Mouse (Mus musculus) heart, embryonic 16.5 days (tissue): ENCODE results near the gene Rps6. TPM values are rescaled to one million over a fixed set of nuclear protein-coding genes. Genes with fewer than 3 reads are reported as not detected.
"Not testable (repeated sequence)": the region's sequence is repeated elsewhere in the genome, so short reads cannot be mapped to it uniquely, and the experiment has no call there.

Experiments used
- ATAC-seq: fragments of 200-750 bp; cut with Nextera tagmentation; replicated peaks from 2 replicates; pipeline ENCODE4 v1.8.0; 2017; ENCODE audit warnings: moderate number of reproducible peaks; ENCODE audit not compliant: insufficient read depth, low FRiP score; ENCODE audit errors: extremely low read depth
- H3K27ac ChIP-seq: fragments of 300-500 bp; sonication (generic); 2 replicates; pipeline ENCODE4 v1.5.1; 2014; ENCODE audit warnings: mild to moderate bottlenecking, low read length, control low read depth, moderate library complexity
- H3K27me3 ChIP-seq: fragments of 300-500 bp; sonication (generic); 2 replicates; pipeline ENCODE4 v1.6.1; 2014; ENCODE audit warnings: low read length, mixed read lengths; ENCODE audit not compliant: control insufficient read depth, insufficient read depth
- H3K36me3 ChIP-seq: fragments of 300-500 bp; sonication (generic); 2 replicates; pipeline ENCODE4 v1.6.1; 2014; ENCODE audit not compliant: control insufficient read depth, insufficient read depth
- H3K4me1 ChIP-seq: fragments of 300-500 bp; sonication (generic); 2 replicates; pipeline ENCODE4 v1.6.1; 2014; ENCODE audit warnings: low read length, mixed read lengths; ENCODE audit not compliant: control insufficient read depth, insufficient read depth
- H3K4me2 ChIP-seq: fragments of 300-500 bp; sonication (generic); 2 replicates; pipeline ENCODE4 v1.6.1; 2014; ENCODE audit warnings: low read depth, mild to moderate bottlenecking, control low read depth, low read length
- H3K4me3 ChIP-seq: fragments of 300-500 bp; sonication (generic); 2 replicates; pipeline ENCODE4 v1.5.1; 2014; ENCODE audit warnings: mild to moderate bottlenecking, control low read depth, low read length
- H3K9ac ChIP-seq: fragments of 300-500 bp; sonication (generic); 2 replicates; pipeline ENCODE4 v1.6.1; 2014; ENCODE audit warnings: low read length, control low read depth
- H3K9me3 ChIP-seq: fragments of 300-500 bp; sonication (generic); replicated peaks from 2 replicates; pipeline ENCODE4 v1.6.1; 2016; ENCODE audit warnings: low read length; ENCODE audit not compliant: control insufficient read depth
- WGBS: fragments of 180-500 bp; shearing (Covaris S2); extraction: QIAGEN DNeasy Blood & Tissue Kit; methylation state at CpG from one replicate; pipeline ENCODE4 v1.1.7; 2014; 5-methylcytosine and 5-hydroxymethylcytosine counted together
- polyA plus RNA-seq: library from polyadenylated mRNA; unstranded; fragments of >200 nt; fragmentation: Nextera tagmentation; extraction: Ambion mirVana; gene quantifications from 2 replicates; pipeline ENCODE4 v1.2.1, GENCODE M21; 2015

Gene Rps6
- polyA plus RNA-seq, 1 experiment from 2014 or later: 401 TPM

DNA sequence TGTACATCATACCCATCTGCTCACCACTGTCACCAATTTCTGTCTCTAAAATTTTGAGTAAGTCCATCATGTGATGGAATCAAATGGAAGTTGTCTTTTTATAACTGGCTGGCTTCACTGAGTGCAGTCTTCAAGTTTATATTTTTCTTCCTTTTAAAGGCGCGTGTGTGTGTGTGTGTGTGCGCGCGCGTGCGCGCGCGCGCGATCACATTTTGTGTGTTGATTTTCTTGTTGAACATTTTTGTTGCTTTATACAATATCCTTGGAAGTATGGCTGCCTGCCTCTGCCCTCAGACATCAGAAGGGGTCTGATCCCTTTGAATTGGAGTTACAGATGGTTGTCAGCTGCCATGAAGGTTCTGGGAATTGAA lies 843 bp upstream of the Rps6 start:
- Histone ChIP-seq H3K4me3 (peak overlapping the region; percentile 76), H3K36me3 (peaks cover 18% of the 10 kb centered on the region), H3K4me2 (peak overlapping the region; percentile 91), H3K27me3 (no peaks in the 10 kb centered on the region), H3K9me3 (no peaks in the 10 kb centered on the region), H3K4me1 (peaks cover 14% of the 10 kb centered on the region), H3K27ac (no peak overlapping the region; the same call in 1 of the 2 replicates), H3K9ac (peak overlapping the region; percentile 82)
- WGBS: 46% methylated on average over 12 of the region's 12 CpGs
- ATAC-seq: no peak

DNA sequence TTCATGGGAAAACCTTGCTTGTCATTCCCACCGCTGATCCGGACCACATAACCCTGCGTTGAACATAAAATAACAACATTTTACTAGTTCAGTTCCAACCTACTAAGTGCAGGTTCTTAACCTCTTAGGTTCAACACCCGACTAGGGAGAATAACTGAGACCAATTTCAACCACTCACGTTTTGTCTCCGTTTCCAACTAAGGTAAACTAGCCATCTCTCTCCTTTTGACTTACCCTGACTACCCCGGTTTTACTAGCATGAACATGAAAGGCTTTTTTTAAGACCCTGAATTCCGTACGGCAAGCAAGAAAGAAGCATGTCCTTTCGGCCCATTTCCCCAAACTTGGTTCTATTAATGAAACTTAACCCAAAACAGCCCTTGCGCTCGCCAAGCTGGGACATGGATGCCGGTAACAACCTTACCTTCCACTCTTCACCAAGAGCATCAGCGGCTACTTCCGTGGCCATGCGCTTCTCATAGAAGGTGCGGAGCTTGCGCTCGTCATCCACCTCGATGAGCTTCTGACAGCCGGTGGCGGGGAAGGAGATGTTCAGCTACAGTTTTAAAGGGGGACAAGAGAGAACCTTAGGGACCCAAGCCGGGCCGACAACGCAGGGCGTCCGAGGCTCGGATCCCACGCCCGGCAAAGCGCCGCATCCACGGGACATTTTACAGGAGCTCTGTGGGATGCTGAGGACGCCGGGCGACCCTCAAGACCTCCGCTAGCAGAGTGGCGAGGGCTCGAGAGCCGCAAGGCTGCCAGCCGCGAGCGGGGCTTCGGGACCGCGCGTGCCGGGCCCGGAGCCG lies 704 bp downstream of the Rps6 start:
- under 1% methylated on average over 50 of the region's 50 CpGs for WGBS
- Histone ChIP-seq H3K4me1 (peaks cover 14% of the 10 kb centered on the region), H3K9me3 (no peaks in the 10 kb centered on the region), H3K4me2 (peak overlapping the region; percentile 91), H3K36me3 (peaks cover 28% of the 10 kb centered on the region), H3K27me3 (no peaks in the 10 kb centered on the region), H3K27ac (peak overlapping the region; percentile 85), H3K4me3 (peak overlapping the region; percentile 76), H3K9ac (peak overlapping the region; percentile 93)
- ATAC-seq: peak; percentile 12

DNA sequence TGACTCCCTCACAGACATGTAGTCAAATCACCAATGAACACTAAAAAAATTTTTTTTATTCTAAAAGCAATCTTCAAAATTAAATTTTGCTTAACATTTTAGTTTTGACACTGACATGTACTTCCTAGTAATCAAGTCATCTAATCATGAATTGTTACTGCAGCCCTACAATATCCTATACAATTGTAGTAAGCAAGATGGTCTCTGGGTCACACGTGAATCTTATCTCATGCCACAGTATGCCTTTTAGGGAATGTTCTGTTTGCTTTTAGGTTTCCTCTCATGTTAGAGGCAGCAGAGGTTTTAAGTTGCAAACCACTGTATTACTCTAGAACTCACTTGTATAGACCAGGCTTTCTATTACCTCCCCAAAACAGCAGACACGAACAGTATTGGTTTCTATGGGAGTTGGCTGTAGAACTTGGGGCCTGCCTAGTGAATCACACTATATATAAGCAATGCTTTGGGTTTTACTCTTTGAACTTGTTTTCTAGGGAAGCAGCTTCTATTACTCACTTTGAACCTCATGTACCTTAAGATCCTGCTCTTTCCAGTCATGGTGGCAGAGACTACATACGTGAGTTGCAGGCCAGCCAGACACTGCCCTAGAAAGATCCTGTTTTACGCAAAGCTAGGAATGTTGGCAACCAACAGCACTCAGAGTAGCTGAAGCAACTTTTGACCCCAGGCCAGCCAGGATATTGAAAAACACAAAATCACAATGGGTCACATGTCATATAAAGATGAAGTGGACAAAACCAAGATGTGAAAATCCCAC lies 4.2 kb downstream of the Rps6 start:
- WGBS: 75% methylated on average over 4 of the region's 4 CpGs
- Histone ChIP-seq H3K4me1 (peaks cover 11% of the 10 kb centered on the region), H3K36me3 (peaks cover 34% of the 10 kb centered on the region), H3K27me3 (no peaks in the 10 kb centered on the region), H3K4me3 (no peak overlapping the region), H3K9ac (no peak overlapping the region), H3K9me3 (no peaks in the 10 kb centered on the region), H3K27ac (0 out of 2 replicates have a peak overlapping the region, but pooled peaks have one; percentile 18), H3K4me2 (no peak overlapping the region)
- no peak for ATAC-seq

DNA sequence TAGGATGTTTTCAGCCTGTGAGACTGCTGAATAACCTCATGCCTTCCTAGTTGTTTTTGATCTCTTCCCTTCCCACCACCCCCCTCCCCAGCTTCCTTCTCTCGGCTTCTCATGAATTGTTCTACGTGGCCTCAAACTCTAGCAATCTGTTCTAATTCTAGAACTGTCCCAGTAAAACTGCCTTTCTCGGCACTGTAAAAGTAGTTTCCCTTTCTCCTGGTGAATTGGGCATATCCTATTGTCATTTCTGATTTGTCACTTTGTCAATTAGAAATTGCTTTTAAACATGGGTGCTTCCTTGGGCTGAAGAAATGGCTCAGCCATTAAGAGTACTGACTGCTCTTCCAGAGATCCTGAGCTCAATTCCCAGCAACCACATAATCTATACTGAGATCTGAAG lies 5.2 kb downstream of the Rps6 start:
- Histone ChIP-seq H3K36me3 (peaks cover 39% of the 10 kb centered on the region), H3K27ac (peak overlapping the region; percentile 3; the same call in 1 of the 2 replicates), H3K27me3 (no peaks in the 10 kb centered on the region), H3K9ac (no peak overlapping the region), H3K4me1 (peaks cover 10% of the 10 kb centered on the region), H3K4me3 (no peak overlapping the region), H3K9me3 (no peaks in the 10 kb centered on the region), H3K4me2 (no peak overlapping the region)
- no peak for ATAC-seq
- 48% methylated on average over 3 of the region's 3 CpGs for WGBS

DNA sequence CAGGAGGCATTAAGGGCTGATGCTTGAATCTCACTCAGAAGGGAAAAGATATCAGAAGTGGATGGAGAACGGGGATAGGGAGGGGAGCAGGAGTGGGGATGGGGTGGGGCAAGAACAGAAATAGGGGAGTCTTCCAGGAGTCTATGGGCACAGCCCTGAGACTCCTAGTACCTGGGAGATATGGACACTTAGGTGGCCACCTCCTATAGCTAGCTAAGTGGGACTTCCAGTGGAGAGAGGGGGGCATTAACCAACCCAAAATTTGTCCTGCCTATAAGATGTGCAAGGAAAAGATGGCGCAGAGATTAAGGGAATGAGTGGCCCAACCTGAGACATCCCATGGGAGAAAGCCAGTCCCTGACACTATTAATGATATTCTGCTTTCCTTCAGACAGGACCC lies 5.9 kb downstream of the Rps6 start:
- H3K9ac ChIP-seq: no peak overlapping the region
- H3K27ac ChIP-seq: no peak overlapping the region
- no peak overlapping the region for H3K4me3 ChIP-seq
- no peak overlapping the region for H3K4me2 ChIP-seq
- peaks cover 40% of the 10 kb centered on the region for H3K36me3 ChIP-seq
- H3K27me3 ChIP-seq: no peaks in the 10 kb centered on the region
- no peak for ATAC-seq
- WGBS: 62% methylated on average over 2 of the region's 2 CpGs
- no peaks in the 10 kb centered on the region for H3K9me3 ChIP-seq
- peaks cover 10% of the 10 kb centered on the region for H3K4me1 ChIP-seq

DNA sequence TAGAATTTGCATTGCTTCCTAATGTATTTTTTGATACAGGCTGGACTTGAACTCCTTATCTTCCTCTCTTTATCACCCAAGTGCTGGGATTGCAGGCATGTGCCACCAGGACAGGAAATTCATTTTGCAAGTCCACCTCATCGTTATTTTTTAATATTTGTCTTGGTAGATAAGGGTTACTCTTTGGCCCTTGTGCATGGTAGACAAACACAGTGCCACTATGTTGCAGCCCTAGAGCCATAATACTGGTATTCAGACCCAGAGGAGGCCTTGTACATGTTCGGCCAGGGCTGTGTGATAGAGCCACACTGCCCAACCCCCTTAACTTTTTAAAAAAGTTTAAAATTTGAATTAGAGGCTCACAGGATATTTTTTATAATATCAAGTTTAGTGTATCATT lies 10.0 kb downstream of the Rps6 start:
- Histone ChIP-seq H3K9ac (no peak overlapping the region), H3K4me3 (no peak overlapping the region), H3K27me3 (no peaks in the 10 kb centered on the region), H3K4me1 (no peaks in the 10 kb centered on the region), H3K27ac (no peak overlapping the region), H3K36me3 (peaks cover 28% of the 10 kb centered on the region; the same call in 1 of the 2 replicates), H3K9me3 (no peaks in the 10 kb centered on the region), H3K4me2 (no peak overlapping the region)
- 66% methylated on average over 2 of the region's 2 CpGs for WGBS
- no peak for ATAC-seq

DNA sequence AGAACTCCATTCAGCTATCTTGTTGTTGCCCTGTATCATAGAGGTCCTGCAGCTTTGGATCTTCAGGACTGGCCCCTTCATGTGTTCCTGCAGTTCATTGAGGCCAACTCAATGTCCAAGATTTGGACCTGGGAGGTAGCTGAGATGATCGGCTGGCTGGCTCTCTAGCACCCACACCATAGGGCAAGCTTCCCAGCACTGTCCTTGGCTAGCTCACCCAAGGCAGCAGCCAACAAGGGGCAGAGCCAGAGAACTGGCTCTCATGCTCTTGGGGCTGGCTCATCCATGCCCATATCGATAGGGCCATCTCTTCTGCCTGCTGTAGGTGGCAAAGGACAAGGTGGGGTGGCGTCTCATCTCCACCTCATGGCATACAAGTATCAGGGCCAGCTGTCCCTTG lies 11.8 kb downstream of the Rps6 start:
- H3K9me3 ChIP-seq: no peaks in the 10 kb centered on the region
- no peak for ATAC-seq
- H3K27me3 ChIP-seq: no peaks in the 10 kb centered on the region
- H3K4me2 ChIP-seq: no peak overlapping the region
- 91% methylated on average over 3 of the region's 3 CpGs for WGBS
- H3K36me3 ChIP-seq: peaks cover 36% of the 10 kb centered on the region
- no peaks in the 10 kb centered on the region for H3K4me1 ChIP-seq
- no peak overlapping the region for H3K4me3 ChIP-seq
- no peak overlapping the region for H3K27ac ChIP-seq
- H3K9ac ChIP-seq: no peak overlapping the region

DNA sequence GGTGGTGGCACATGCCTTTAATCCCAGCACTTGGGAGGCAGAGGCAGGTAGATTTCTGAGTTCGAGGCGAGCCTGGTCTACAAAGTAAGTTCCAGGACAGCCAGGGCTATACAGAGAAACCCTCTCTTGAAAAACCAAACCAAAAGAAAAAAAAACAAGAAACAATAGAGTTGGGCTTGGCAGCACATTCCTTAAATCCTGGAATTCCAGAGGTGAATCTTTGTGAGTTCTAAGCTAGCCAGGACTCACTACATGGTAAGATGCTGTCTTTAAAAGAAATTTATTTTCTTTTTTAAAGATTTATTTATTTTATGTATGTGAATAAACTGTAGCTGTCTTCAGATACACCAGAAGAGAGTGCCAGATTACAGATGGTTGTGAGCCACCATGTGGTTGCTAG lies 16.1 kb downstream of the Rps6 start:
- not testable (repeated sequence) for H3K4me1 ChIP-seq, H3K4me2 ChIP-seq, H3K9me3 ChIP-seq, H3K27me3 ChIP-seq, H3K27ac ChIP-seq, ATAC-seq, H3K4me3 ChIP-seq, H3K9ac ChIP-seq
- H3K36me3 ChIP-seq: peaks cover 49% of the 10 kb centered on the region
- 95% methylated on average over 2 of the region's 2 CpGs for WGBS

DNA sequence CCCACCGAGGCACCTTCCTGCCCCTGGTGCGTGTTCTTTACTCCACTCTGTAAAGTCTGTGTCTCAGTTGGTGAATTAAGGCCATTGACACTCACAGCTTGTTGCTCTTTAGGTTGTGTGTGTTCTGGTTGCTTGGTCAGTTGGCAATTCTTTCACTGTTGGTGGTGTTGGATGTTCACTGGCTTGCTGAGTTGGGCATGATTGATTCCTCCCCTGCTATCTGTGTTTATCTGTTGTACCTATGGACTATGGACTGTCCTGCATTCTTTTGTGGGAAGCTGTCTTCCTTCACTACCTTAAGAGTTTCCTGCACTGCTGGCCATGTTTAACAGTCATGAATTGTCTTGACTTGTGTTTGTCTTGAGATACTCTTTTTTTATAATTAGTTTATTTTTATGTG lies 25.3 kb downstream of the Rps6 start:
- H3K4me2 ChIP-seq: no peak overlapping the region
- ATAC-seq: no peak
- H3K9me3 ChIP-seq: no peaks in the 10 kb centered on the region
- H3K4me1 ChIP-seq: no peaks in the 10 kb centered on the region
- no peak overlapping the region for H3K9ac ChIP-seq
- no peak overlapping the region for H3K4me3 ChIP-seq
- peaks cover 24% of the 10 kb centered on the region for H3K36me3 ChIP-seq
- H3K27me3 ChIP-seq: no peaks in the 10 kb centered on the region
- H3K27ac ChIP-seq: no peak overlapping the region
- WGBS: 90% methylated on average over 2 of the region's 2 CpGs
